Mouse (Mus musculus): ENCODE data around the gene Dot1l. TPM values are rescaled to one million over a fixed set of nuclear protein-coding genes. Genes with fewer than 3 reads are reported as not detected.
"Not testable (repeated sequence)": the region's sequence is repeated elsewhere in the genome, so short reads cannot be mapped to it uniquely, and the experiment has no call there.

Gene Dot1l
- total and polyA plus RNA-seq, 3 experiments: 31.7 to 170 (median 80.6) TPM

DNA sequence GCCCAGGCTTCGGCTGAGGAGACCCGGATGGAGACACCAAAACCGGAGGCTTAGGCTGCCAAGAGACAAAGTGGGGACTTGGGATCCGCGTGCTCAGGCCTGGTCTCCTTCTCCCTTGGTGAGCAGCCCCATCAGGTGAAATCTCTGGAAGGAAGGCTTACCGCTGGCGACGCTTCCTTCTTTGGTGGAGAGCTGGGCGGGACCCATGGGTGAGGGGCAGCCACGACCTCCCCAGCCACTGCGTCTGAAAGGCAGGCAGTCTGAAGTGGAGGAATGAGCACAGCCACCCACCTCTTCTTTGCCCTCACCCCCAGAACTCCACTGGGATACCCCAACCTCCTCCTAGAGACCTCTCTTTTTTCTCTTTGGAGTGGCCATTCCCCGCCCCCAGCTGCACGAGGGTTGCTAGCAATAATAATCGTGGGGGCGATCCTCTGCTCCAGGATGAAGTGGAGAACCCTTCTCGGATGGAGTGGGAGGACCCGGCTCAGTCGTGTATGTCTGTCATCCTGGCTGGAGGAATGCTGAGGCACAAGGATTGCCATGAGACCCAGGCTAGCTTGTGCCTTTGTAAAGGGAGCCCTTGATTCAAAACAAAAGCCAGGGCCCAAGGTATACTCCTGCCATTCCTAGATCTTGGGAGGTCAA lies 54.1 kb downstream of the Dot1l start:
- no peak for DNase-seq

DNA sequence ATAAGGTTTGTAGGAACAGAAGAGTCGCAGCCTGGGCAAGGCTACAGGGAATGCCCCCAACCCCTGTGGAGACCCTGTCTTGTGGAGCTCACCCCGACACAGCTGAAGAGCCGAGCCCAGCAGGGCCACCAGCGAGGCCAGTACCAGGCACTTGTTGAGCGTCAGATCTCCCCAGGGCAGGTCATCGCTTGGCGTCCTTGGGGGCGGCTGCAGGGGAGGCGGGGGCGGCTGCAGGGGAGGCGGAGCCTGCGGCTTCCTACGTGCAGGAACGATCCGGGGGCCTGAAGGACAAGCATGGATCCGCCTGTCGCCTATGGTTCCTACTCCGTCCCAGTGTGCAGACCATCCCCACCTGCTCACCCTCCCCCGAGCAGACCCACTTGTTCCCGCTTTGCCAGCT lies 55.1 kb downstream of the Dot1l start:
- peak; percentile 86 for DNase-seq

- DNase-seq: peak; percentile 80
These were observed 57.5 kb downstream of the Dot1l start for GRCm38 (mm10) chr10:80812391-80813041.

- DNase-seq: no peak
These were observed 58.4 kb downstream of the Dot1l start, which contains the start of gene Jsrp1 for GRCm38 (mm10) chr10:80813366-80813765. Jsrp1 (minus strand) TSS chr10:80813498.

DNA sequence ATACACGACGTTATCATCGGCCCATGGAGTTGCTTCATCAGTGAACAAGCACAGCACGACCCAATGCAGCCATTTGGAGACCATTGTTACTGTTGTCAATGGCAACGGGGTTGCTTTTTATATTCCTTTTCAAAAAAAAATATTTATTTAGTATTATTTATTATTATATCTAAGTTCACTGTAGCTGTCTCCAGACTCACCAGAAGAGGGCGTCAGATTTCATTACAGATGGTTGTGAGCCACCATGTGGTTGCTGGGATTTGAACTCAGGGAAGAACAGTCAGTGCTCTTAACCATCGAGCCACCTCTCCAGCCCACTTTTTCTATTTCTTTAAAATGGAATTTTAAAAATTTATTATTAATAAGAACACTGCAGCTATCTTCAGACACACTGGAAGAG lies 59.8 kb downstream of the Dot1l start:
- DNase-seq: no peak

DNA sequence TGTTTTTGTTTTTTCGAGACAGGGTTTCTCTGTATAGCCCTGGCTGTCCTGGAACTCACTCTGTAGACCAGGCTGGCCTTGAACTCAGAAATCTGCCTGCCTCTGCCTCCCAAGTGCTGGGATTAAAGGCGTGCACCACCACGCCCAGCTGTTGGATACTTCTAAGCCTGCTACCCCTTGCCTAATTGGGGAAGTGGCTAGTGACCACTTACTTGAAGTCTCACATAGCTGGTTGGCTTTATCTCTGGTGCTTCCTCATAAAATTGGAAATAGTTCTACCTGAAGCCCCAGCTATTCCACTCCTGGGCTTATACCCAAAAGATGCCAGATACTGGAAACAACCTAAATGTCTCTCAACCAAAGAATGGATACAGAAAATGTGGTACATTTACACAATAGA lies 61.3 kb downstream of the Dot1l start:
- DNase-seq: not testable (repeated sequence)

DNA sequence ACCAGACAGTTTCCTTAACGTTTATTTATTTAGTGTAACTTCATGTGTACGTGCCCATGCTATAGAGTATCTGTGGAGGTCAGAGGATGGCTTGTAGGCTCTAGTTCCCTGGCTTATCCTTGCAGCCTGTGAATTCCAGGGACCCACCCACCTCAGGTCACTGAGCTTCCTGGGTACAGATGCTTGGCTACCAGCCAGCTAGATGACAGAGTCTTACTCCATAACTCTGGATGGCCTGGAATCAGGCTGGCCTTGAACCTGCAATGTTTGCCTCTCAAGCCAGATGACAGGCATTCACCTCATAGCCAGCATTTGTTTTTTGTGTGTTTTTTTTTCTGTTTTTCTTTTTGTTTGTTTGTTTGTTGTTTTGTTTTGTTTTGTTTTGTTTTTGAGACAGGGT lies 62.2 kb downstream of the Dot1l start:
- no peak for DNase-seq

- DNase-seq: not testable (repeated sequence)
These were observed 62.9 kb downstream of the Dot1l start for GRCm38 (mm10) chr10:80817955-80818354.

- DNase-seq: no peak
These were observed 63.7 kb downstream of the Dot1l start for GRCm38 (mm10) chr10:80818599-80819281.

- DNase-seq: no peak
These were observed 64.4 kb downstream of the Dot1l start for GRCm38 (mm10) chr10:80819406-80819805.

DNA sequence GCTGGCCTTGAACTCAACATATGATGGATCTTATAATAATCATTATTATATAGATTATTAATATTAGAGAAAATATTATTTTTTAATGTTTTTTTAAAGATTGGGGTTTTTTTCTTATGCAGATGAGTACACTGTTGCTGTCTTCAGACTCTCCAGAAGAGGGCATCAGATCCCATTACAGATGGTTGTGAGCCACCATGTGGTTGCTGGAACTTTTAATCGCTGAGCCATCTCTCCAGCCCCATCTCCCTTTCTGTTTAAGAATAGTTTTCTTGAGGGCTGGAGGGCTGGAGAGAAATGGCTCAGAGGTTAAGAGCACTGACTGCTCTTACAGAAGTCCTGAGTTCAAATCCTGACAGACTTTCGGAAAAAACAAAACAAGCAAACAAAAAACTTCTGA lies 67.0 kb downstream of the Dot1l start:
- DNase-seq: no peak

DNA sequence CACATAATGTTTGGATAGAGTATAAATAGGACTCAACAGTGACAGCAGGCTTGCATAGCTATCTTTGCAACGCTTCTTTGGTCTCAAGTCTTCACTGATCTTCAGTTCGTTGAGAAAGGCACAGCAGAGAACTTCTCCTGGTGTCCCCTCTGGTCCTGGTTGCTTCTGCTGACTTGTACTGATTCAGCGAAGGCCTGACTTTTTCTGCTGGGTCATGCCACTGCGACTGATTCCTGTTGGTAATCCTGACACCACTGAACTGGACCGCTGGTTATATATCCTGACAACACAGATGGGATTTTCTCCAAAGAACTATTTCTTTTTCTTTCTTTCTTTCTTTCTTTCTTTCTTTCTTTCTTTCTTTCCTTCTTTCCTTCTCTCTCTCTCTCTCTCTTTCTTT lies 67.5 kb downstream of the Dot1l start:
- no peak for DNase-seq

GRCm38 (mm10) chr10:80823316-80823715 lies 68.3 kb downstream of the Dot1l start:
- DNase-seq: no peak

DNA sequence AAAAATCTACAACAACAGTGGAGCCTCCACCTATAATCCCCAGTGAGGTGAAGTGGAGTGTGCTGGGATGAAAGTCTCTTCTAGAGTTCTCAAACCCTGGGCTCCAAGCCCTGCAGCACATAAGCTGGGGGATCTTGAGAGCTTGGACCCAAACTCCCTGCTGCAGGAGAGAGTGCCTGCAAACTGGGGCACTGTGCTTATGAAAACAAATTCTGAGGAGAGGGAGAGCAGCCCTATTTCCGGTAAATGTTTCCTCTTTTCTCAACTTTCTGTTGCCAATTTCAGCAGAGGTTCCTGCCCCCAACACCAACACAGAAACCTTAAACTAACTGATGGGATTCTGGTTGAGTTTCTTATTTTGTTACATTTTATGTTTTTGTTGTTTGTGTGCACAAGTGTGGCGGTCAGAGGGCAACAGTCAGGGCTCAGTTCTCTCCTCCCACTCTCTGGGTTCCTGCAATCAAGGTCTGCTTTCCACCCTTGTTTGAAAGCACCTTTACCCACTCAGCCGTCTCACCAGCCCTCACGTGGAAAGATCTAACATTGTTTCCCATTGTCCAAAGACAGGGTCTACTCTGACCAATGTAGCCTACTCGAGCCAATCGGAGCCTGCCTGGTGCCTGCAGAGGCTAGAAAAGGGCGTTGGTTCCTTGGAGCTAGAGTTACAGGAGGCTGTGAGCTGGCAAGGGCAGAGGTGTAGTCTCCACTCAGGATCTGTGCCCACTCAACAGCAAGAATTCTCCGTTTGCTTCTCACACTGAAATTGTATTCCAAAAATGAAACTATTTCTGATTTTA lies 69.0 kb downstream of the Dot1l start:
- DNase-seq: no peak

DNA sequence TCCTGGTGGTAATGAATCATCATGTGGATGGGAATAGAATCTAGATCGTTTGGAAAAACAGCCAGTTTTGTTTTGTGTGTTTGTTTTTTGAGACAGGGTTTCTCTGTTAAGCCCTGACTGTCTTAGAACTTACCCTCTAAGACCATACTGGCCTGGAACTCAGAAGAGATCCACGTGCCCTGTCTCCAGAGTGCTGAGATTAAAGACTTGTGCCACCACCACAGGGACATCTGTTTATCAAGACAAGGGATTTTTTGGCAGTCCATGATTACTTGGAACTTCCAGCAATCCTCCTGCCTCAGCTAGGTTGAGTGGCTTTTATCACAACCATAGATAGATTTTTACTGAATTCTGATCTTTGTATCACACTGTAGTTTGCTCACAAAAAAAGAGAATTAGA lies 69.8 kb downstream of the Dot1l start:
- DNase-seq: no peak

DNA sequence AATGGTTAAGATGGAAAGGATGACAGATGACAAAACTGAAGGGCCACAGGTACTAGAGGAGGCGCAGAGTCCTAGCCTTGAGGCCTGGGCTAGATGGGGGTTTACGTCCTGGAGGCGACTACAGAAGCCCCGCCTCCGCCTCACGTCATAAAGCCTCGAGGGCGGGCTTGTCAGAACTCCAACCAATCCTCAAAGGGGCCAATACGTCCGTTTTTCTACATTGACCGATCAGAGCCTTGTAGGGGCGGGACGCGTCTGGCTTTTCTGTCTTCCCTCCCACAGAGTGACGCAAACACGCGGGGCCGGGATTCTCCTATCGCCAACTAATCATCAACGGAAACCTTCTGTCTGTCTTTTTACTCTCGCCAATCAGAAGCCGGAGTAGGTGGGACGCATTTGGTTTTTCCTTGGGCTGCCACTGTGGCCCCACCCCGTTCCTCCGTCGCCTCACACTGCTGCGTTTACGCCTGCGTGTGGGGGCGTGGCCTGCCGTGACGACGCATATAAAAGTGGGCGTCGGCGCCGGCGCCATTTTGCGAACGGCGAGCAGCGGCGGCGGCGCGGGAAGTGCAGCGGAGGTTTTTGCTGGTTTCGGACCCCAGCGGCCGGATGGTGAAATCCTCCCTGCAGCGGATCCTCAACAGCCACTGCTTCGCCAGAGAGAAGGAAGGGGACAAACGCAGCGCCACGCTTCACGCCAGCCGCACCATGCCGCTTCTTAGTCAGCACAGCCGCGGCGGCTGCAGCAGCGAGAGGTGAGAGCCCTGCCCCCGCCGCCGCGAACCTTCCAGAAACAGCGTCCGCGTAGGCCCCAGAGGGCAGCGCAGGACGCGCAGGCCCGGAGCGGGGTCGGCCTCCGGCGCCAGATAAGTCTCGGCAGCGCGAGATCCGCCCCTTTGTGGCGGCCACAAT lies 71.4 kb downstream of the Dot1l start, which contains the start of gene Oaz1:
Gene Oaz1, plus strand, starts transcription at position 506 of the 912 bp plus-strand sequence.
- peak; percentile 99 for DNase-seq

DNA sequence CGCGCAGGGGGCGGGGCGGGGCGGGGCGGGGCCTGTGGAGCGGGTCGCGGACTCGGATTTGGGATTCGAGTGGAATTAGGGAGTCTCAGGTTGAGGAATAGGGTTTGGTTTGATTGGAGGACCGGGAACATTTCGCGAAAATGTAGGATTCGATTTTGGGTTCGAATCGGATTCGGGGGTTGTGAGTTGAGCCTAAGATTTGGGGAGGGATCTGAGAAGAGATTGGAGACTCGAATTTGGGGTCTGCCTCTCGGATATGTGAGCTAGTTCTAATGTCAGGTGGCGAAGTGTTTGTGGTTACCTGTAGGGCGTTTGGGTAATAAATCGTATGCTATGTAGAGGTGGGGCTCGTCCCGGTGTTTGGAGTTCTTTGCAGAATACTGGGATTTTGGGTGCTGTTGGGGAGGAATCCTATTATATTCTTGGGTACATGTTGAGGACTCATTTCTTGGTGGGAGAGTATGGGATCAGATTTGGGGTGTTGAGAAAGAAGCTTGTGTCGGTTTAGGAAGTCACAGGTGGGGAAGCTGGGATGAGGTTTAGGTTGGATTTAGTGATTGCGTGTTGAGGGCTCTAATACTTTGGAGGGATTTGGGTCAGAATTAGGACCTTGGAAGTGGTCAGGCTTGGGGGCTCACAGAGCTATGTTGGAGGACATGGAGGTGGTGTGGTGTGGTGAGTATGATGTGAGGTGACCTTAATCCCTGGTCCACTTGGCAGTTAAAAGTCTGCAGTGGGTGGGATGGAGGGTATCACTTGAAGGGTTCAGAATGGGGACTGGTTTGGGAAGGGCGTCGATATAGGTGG lies 72.3 kb downstream of the Dot1l start:
- no peak for DNase-seq

DNA sequence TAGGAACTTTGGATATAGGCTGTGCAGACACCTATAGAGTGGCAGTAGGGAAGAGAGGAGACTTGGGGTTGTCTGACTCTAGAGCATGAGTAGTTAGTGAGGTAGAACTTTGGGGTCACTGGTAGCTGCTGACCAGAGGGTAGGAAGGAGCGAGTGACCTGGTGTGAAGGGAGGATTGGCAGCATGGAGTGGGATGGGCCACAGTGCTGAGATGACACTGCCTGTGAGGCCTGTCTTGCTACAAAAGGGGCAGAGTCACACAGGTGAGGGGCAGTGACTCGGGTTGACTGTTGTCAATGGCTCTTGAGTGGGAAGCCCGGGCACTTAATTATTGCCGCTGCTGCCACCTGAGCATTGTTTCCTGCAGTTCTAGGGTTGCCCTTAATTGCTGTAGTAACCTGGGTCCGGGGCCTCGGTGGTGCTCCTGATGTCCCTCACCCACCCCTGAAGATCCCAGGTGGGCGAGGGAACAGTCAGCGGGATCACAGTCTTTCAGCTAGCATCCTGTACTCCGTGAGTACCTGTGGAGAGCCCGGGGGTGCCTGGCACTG lies 72.9 kb downstream of the Dot1l start:
- DNase-seq: no peak

DNA sequence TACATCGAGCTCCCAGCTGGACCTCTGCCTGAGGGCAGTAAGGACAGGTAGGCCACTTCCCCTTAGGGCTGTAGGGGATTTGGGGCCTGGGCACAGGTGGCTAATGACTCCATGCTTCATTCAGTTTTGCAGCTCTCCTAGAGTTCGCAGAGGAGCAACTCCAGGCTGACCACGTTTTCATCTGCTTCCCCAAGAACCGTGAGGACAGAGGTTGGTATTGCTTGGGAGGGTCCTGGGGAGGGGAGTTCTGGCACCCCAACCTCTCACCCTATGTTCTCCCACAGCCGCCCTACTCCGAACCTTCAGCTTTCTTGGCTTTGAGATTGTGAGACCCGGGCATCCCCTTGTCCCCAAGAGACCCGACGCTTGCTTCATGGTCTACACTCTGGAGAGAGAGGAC lies 73.6 kb downstream of the Dot1l start:
- DNase-seq: not testable (repeated sequence)

Measured in adrenal gland, adult 2 months (tissue).